Mouse (Mus musculus) ovary, postnatal 10 days (tissue): Measurements from ENCODE around the gene Dnajc4.

ENCODE experiments used
- DNase-seq: peaks from one replicate; pipeline ENCODE4 v3.0.0; 2022; ENCODE audit warnings: low spot score

Dnajc4 gene

GRCm38 (mm10) chr19:6975537-6976521 is 16.5 kb downstream of the Dnajc4 start, which contains the start of gene Plcb3:
Gene Plcb3, minus strand, starts transcription at chr19:6976470.
- DNase-seq: no peak

GRCm38 (mm10) chr19:6974211-6975205 is 17.9 kb downstream of the Dnajc4 start, which contains the start of gene Ppp1r14b:
Gene Ppp1r14b, plus strand, starts transcription at chr19:6974968.
- no peak for DNase-seq

- no peak for DNase-seq
These were observed 18.7 kb downstream of the Dnajc4 start for GRCm38 (mm10) chr19:6973581-6974190.

- no peak for DNase-seq
These were observed 20.0 kb downstream of the Dnajc4 start for GRCm38 (mm10) chr19:6972247-6972917.

GRCm38 (mm10) chr19:6971644-6972043 is 20.7 kb downstream of the Dnajc4 start:
- no peak for DNase-seq

- no peak for DNase-seq
These were observed 21.8 kb downstream of the Dnajc4 start for GRCm38 (mm10) chr19:6970460-6971085.

GRCm38 (mm10) chr19:6969665-6970381 is 22.5 kb downstream of the Dnajc4 start:
- no peak for DNase-seq

- DNase-seq: no peak
These were observed 23.1 kb downstream of the Dnajc4 start for GRCm38 (mm10) chr19:6969291-6969664.

- no peak for DNase-seq
These were observed 23.7 kb downstream of the Dnajc4 start for GRCm38 (mm10) chr19:6968491-6969271.

GRCm38 (mm10) chr19:6956461-6956860 is 35.9 kb downstream of the Dnajc4 start:
- DNase-seq: no peak

GRCm38 (mm10) chr19:6955424-6955823 is 36.9 kb downstream of the Dnajc4 start:
- no peak for DNase-seq

- no peak for DNase-seq
These were observed 38.3 kb downstream of the Dnajc4 start for GRCm38 (mm10) chr19:6954046-6954445.

GRCm38 (mm10) chr19:6952712-6953037 is 39.7 kb downstream of the Dnajc4 start:
- DNase-seq: no peak

GRCm38 (mm10) chr19:6951994-6952711 is 40.2 kb downstream of the Dnajc4 start:
- DNase-seq: peak; percentile 60

GRCm38 (mm10) chr19:6951381-6951968 is 40.9 kb downstream of the Dnajc4 start:
- peak; percentile 70 for DNase-seq

- DNase-seq: peak; percentile 52
These were observed 41.7 kb downstream of the Dnajc4 start for GRCm38 (mm10) chr19:6950613-6951153.

GRCm38 (mm10) chr19:6949951-6950350 is 42.4 kb downstream of the Dnajc4 start:
- no peak for DNase-seq

GRCm38 (mm10) chr19:6949532-6949931 is 42.8 kb downstream of the Dnajc4 start:
- no peak for DNase-seq
